Mouse (Mus musculus): ENCODE results near the gene Slc25a23. TPM values are rescaled to one million over a fixed set of nuclear protein-coding genes. Genes with fewer than 3 reads are reported as not detected.

Gene Slc25a23
- polyA plus RNA-seq, 1 experiment from 2014 or later: 43.7 TPM

DNA sequence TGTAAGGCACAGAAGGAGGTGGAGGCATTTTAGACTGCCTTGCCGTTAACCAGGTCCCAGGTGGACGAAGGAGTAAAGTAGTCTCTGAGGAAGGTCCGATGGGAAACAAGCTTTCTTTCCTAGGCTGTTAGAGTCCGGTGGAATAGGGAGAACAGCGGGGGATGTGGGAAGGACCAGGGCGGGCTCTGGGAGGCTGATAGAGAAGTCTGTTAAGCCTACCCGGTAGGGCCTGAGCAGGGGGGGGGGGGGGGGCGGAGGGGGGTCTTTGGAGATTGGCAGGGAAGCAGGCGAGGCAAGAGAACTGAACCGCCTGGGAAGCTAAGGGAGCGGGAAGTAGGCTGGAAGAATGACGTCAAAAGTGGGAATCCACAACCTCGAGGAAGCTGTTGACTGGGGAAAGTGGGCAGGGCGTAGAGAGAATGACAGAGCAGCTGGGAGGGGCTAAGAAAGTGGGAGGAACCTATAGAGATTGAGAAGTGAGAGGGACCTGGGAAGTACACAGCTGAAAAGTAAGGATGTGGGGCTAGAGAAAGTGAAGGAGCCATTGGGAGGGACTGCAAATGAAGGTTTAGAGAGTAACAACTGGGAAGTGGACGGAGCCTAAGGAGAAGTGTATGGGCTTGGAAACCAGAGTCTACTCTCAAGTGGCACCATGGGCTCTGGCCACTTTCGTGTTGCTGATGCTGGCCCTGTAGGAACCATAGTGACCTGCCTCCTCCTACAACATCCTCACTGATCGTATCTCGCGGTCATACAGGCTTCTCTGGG, 36.4 kb upstream of the Slc25a23 start:
- no peak overlapping the region for H3K9ac ChIP-seq (replicated peaks)
- ATAC-seq (ENCODE audit: low FRiP score): peak; percentile 84
- WGBS: 2% methylated on average over 18 of the region's 19 CpGs

DNA sequence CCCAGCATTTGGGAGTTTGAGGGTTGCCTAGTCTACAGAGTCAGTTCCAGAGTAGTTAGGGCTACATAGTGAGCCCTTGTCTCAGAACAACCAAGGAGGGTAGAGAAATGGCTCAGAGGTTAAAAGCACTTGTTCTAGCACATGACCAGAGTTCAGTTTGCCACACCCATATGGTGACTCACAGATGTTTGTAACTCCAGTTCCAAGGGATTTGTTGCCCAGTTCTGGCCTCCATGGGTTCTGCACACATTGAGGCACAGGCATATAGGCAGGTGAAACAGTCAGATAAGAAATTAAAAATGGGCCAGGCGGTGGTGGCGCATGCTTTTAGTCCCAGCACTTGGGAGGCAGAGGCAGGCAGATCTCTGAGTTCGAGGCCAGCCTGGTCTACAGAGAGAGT, 34.6 kb upstream of the Slc25a23 start:
- no peaks in the 10 kb centered on the region for H3K36me3 ChIP-seq
- H3K9ac ChIP-seq (replicated peaks): no peak overlapping the region
- 96% methylated on average over 3 of the region's 3 CpGs for WGBS
- peaks cover 11% of the 10 kb centered on the region for H3K4me1 ChIP-seq
- H3K27ac ChIP-seq (replicated peaks): no peak overlapping the region
- no peaks in the 10 kb centered on the region for H3K9me3 ChIP-seq (replicated peaks)
- no peak overlapping the region for H3K4me3 ChIP-seq (replicated peaks)
- no peak for ATAC-seq (ENCODE audit: low FRiP score)
- no peak overlapping the region for H3K4me2 ChIP-seq
- 0 out of 2 replicates have a peak, but pooled peaks cover 4% of the 10 kb centered on the region for H3K27me3 ChIP-seq (replicated peaks)

More for the DNA sequence above, 36.4 kb upstream of the Slc25a23 start:
- H3K27me3 ChIP-seq (replicated peaks): 0 out of 2 replicates have a peak, but pooled peaks cover 4% of the 10 kb centered on the region
- H3K4me2 ChIP-seq: peak overlapping the region; percentile 52
- H3K27ac ChIP-seq (replicated peaks): no peak overlapping the region
- H3K36me3 ChIP-seq: no peaks in the 10 kb centered on the region
- H3K4me1 ChIP-seq: peaks cover 11% of the 10 kb centered on the region
- peak overlapping the region; percentile 8 for H3K4me3 ChIP-seq (replicated peaks)
- H3K9me3 ChIP-seq (replicated peaks): no peaks in the 10 kb centered on the region

DNA sequence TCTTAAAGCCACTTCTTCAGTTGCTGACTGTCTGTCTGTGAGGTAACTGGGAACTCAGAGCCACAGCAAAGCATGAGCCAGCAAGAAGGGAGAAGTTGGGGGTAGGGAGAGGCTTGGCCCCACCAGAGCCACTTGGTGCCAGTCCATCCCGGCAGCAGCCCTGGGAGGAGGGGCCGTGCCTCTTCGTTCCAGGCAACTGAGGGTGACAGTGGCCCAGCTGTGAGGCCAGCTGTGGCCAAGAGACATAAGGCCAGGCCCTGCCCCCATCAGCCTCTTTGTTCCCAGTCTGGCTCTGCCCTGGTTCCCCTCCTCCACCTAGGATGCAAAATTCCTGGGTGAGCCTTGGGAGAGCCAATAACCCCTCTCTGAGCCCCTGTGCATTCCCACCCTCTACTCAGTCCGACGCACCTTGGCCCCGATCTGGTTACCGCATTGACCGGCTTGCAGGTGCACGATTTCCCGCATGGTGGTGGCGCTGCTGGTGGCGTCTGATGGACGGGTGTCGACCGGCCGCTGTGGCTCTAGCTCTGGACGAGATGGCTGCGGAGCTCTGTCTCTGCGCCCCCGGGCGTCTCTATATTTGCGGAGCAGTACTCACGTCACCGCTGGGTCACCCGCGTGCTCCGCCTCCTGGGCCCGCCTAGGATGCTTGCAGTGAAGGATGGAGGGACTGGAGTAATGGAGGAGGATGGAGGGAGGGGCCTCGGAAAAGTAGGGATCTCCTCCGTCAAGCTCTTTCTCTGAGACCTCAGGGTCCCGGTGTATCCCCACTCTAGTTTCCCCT, 27.6 kb upstream of the Slc25a23 start, which contains the start of gene Tubb4a:
Tubb4a (minus strand) TSS at position 734 of the 784 bp plus-strand sequence.
- H3K9me3 ChIP-seq (replicated peaks): no peaks in the 10 kb centered on the region
- peak within 1 kb of the TSS; percentile 87 for H3K27ac ChIP-seq (replicated peaks)
- peaks cover 40% of the 10 kb centered on the region for H3K4me1 ChIP-seq
- ATAC-seq (ENCODE audit: low FRiP score): peak; percentile 96
- H3K27me3 ChIP-seq (replicated peaks): no peaks in the 10 kb centered on the region
- peak within 1 kb of the TSS; percentile 69 for H3K4me2 ChIP-seq
- H3K36me3 ChIP-seq: peaks cover 15% of the 10 kb centered on the region; the same call in 1 of the 2 replicates
- peak within 1 kb of the TSS; percentile 75 for H3K9ac ChIP-seq (replicated peaks)
- peak within 1 kb of the TSS; percentile 61 for H3K4me3 ChIP-seq (replicated peaks)
- WGBS: 2% methylated on average over 31 of the region's 31 CpGs

DNA sequence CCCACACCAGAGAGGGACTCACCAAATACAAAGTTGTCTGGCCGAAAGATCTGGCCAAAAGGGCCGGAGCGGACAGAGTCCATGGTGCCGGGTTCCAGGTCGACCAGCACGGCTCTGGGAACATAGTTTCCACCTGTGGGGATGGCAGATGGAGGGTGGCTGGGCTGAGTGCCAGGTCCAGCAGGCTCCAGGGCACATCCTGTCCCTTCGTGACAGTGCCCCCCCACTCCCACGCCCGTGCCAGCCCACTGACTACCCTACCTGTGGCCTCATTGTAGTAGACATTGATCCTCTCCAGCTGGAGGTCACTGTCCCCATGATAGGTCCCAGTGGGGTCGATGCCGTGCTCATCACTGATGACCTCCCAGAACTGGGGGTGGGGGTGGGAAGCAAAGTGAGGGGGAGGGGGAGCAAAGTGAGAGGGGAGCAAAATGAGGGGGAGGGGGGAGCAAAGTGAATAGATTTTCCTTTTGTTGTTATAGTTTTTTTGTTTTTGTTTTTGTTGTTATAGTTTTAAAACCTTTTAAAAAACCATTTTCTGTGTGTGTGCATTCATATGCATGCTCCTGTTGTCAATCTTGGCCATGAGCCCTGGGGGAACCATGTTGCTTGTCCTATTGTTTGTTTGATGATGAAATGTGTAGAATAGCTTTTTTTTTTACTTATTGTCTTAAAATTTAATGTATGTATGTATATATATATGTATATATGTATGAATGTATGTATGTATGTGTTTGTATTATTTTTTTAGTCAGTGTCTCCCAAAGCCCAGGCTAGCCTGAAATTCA, 26.5 kb upstream of the Slc25a23 start:
- 85% methylated on average over 11 of the region's 11 CpGs for WGBS
- peak overlapping the region; percentile 61 for H3K4me3 ChIP-seq (replicated peaks)
- peaks cover 22% of the 10 kb centered on the region for H3K36me3 ChIP-seq
- H3K27me3 ChIP-seq (replicated peaks): no peaks in the 10 kb centered on the region
- H3K9me3 ChIP-seq (replicated peaks): no peaks in the 10 kb centered on the region
- H3K4me1 ChIP-seq: peaks cover 40% of the 10 kb centered on the region
- H3K27ac ChIP-seq (replicated peaks): no peak overlapping the region
- no peak for ATAC-seq (ENCODE audit: low FRiP score)
- H3K4me2 ChIP-seq: peak overlapping the region; percentile 69
- H3K9ac ChIP-seq (replicated peaks): peak overlapping the region; percentile 75

DNA sequence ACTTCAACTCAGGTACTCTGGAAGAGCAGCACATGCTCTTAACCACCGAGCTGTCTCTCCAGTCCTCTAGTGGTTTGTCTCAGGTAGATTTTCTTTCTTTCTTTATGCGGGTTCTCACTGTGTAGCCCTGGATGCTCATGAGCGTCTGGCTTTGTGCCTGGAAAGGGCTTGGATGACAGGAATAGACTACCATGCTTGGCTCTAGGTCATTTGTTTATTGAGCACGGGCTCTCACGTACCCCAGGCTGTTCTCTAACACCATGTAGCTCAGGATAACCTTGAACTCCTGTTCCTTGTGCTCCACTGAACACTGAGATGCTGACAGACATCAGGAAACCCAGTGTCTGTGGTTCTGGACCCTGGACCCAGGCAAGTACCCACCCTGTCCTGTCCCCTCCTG, 22.8 kb upstream of the Slc25a23 start:
- Histone ChIP-seq H3K27ac (replicated peaks) (no peak overlapping the region), H3K4me1 (peaks cover 35% of the 10 kb centered on the region), H3K4me3 (replicated peaks) (no peak overlapping the region), H3K36me3 (peaks cover 37% of the 10 kb centered on the region), H3K27me3 (replicated peaks) (no peaks in the 10 kb centered on the region), H3K4me2 (no peak overlapping the region), H3K9me3 (replicated peaks) (no peaks in the 10 kb centered on the region), H3K9ac (replicated peaks) (no peak overlapping the region)
- no peak for ATAC-seq (ENCODE audit: low FRiP score)
- WGBS: 86% methylated on average over 5 of the region's 5 CpGs

DNA sequence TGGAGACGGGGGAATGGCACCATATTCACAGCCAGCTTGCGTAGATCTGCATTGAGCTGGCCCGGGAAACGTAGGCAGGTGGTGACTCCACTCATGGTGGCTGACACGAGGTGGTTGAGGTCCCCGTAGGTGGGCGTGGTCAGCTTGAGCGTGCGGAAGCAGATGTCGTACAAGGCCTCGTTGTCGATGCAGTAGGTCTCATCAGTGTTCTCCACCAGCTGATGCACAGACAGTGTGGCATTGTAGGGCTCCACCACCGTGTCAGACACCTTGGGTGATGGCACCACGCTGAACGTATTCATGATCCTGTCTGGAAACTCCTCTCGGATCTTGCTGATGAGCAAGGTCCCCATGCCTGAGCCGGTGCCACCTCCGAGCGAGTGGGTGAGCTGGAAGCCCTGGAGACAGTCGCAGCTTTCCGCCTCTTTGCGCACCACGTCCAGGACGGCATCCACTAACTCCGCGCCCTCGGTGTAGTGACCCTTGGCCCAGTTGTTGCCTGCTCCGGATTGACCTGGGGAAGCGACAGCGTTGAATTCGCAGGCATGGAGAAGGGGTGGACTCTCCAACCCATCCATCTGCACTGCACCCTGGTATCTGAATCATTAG, 21.7 kb upstream of the Slc25a23 start:
- Histone ChIP-seq H3K27me3 (replicated peaks) (no peaks in the 10 kb centered on the region), H3K36me3 (peaks cover 37% of the 10 kb centered on the region), H3K9me3 (replicated peaks) (no peaks in the 10 kb centered on the region), H3K9ac (replicated peaks) (no peak overlapping the region), H3K4me2 (no peak overlapping the region), H3K27ac (replicated peaks) (no peak overlapping the region), H3K4me1 (peaks cover 24% of the 10 kb centered on the region), H3K4me3 (replicated peaks) (no peak overlapping the region)
- no peak for ATAC-seq (ENCODE audit: low FRiP score)
- WGBS: 97% methylated on average over 31 of the region's 31 CpGs

DNA sequence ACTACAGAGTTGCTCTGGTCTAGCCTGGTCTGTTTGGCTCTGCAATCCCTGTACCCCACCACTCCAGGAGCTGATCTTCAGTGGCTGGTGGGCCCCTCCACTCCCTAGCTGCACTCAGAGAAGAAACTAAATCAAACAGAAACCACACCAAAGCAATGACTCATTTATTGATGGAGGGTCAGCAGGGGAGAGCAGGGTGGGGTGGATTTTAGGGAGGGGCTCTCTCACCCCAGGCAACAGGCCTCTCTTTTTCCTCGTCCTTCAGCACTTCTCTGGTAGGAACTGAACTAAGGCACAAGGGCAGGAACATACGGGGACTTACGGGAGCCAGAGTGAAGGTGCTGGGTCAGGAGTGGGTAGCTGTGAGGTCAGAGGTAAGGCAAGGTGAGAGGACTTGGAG, 20.3 kb upstream of the Slc25a23 start:
- no peak overlapping the region for H3K9ac ChIP-seq (replicated peaks)
- WGBS: 68% methylated on average over 3 of the region's 3 CpGs
- peaks cover 37% of the 10 kb centered on the region for H3K36me3 ChIP-seq
- peaks cover 15% of the 10 kb centered on the region for H3K4me1 ChIP-seq
- no peak overlapping the region for H3K4me3 ChIP-seq (replicated peaks)
- no peaks in the 10 kb centered on the region for H3K9me3 ChIP-seq (replicated peaks)
- no peak overlapping the region for H3K27ac ChIP-seq (replicated peaks)
- no peak overlapping the region for H3K4me2 ChIP-seq
- H3K27me3 ChIP-seq (replicated peaks): no peaks in the 10 kb centered on the region
- no peak for ATAC-seq (ENCODE audit: low FRiP score)

DNA sequence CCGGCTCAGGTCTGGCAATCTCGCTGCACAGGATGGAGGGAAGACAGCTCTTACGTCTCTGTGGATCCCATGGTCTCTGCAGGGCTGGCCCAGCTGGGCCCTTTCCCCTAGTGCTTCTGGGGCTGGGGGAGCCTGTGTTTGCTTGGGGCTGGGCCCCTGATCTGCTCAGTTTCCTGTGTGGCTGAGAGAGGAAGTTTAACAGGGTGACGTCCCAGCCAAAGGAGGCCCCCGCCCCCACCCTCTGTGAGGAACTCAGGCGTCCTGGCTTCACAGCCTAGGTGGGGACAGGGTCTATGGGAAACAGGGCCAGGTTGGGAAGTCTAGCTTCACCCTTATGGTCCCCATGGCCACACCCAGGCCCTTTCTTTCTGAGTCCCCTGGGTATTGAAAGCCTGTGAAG, 18.7 kb upstream of the Slc25a23 start, which contains the start of gene Dennd1c:
Dennd1c (minus strand) TSS at position 179 of the 400 bp plus-strand sequence.
- no peaks in the 10 kb centered on the region for H3K27me3 ChIP-seq (replicated peaks)
- H3K4me2 ChIP-seq: no peak within 1 kb of the TSS

DNA sequence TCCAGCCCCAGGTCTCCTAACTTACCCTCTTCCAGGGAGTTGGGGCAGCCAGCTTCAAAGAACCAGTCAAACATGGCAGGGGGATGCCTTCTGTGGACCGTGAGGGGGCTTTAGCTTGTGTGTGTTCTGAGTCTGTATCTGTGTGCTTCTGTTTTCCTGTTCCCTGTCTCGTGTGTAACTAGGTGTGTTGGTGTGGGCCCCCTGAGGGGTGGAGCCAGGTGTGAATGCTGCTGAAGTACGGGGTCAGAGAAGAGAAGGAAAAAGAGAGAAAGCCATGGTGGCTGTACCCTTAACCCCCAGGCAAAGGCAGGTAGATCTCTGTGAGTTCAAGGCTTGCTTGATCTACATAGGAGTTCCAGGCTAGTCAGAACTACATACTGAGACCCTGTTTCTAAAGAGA, 17.3 kb upstream of the Slc25a23 start:
- Histone ChIP-seq H3K4me2 (no peak overlapping the region), H3K27me3 (replicated peaks) (no peaks in the 10 kb centered on the region), H3K27ac (replicated peaks) (no peak overlapping the region), H3K4me1 (no peaks in the 10 kb centered on the region), H3K4me3 (replicated peaks) (no peak overlapping the region), H3K9me3 (replicated peaks) (no peaks in the 10 kb centered on the region), H3K36me3 (peaks cover 22% of the 10 kb centered on the region), H3K9ac (replicated peaks) (no peak overlapping the region)
- no peak for ATAC-seq (ENCODE audit: low FRiP score)
- WGBS: 68% methylated on average over 3 of the region's 3 CpGs

More for the DNA sequence above, 18.7 kb upstream of the Slc25a23 start, which contains the start of gene Dennd1c:
- 54% methylated on average over 6 of the region's 6 CpGs for WGBS
- ATAC-seq (ENCODE audit: low FRiP score): 0 out of 2 replicates have a peak, but pooled peaks have one; percentile 25
- Histone ChIP-seq H3K4me3 (replicated peaks) (no peak within 1 kb of the TSS), H3K9ac (replicated peaks) (no peak within 1 kb of the TSS), H3K27ac (replicated peaks) (no peak within 1 kb of the TSS), H3K9me3 (replicated peaks) (no peaks in the 10 kb centered on the region), H3K4me1 (peaks cover 2% of the 10 kb centered on the region), H3K36me3 (peaks cover 29% of the 10 kb centered on the region)

DNA sequence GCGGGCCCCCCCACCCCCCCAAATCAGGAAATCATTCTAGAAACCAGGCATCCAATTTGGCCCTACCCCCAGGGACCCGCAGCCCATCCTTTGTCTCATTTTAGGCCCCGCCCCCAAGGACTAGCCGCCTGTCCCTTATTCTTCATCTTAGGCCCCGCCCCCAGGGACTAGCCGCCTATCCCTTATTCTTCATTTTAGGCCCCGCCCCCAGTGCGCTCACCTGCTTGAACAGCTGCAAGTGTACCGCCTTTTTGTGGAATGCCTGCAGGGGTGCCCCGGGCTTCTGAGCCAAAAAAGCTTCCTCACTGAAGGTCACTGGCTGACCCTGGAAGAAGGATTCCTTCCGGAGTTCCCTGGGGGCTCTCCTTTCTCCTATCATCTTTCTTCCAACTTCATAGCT, 11.0 kb upstream of the Slc25a23 start:
- Histone ChIP-seq H3K27ac (replicated peaks) (no peak overlapping the region), H3K36me3 (no peaks in the 10 kb centered on the region), H3K4me2 (peak overlapping the region; percentile 39), H3K27me3 (replicated peaks) (no peaks in the 10 kb centered on the region), H3K9ac (replicated peaks) (no peak overlapping the region), H3K4me1 (0 out of 2 replicates have a peak, but pooled peaks cover 3% of the 10 kb centered on the region), H3K4me3 (replicated peaks) (peak overlapping the region; percentile 25; the same call in 1 of the 2 replicates), H3K9me3 (replicated peaks) (no peaks in the 10 kb centered on the region)
- WGBS: 6% methylated on average over 11 of the region's 11 CpGs
- peak; percentile 79 for ATAC-seq (ENCODE audit: low FRiP score)

DNA sequence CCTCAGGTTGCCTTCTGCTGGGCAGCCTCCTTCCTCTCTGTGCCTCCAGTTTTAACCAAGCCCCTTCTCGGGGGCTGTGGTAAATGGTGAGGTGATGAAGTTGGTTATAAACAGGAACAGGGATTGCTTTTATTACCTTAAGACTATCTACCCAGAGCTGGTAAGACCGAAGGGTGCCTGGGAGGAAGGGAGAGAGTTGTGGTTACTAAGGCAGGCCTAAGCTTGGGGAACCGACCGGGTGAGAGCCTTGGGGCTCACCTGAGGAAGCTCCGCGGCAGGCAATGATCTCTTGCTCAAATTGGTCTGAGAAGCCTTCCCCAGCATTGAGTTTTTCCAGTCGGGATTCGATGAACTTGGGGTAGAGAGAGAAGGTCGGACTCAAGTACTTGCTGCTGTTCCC, 10.6 kb upstream of the Slc25a23 start:
- H3K36me3 ChIP-seq: no peaks in the 10 kb centered on the region
- peak overlapping the region; percentile 39 for H3K4me2 ChIP-seq
- no peak overlapping the region for H3K9ac ChIP-seq (replicated peaks)
- H3K27me3 ChIP-seq (replicated peaks): no peaks in the 10 kb centered on the region
- no peaks in the 10 kb centered on the region for H3K9me3 ChIP-seq (replicated peaks)
- H3K4me3 ChIP-seq (replicated peaks): peak overlapping the region; percentile 25
- H3K4me1 ChIP-seq: 0 out of 2 replicates have a peak, but pooled peaks cover 3% of the 10 kb centered on the region
- 9% methylated on average over 9 of the region's 9 CpGs for WGBS
- no peak overlapping the region for H3K27ac ChIP-seq (replicated peaks)
- no peak for ATAC-seq (ENCODE audit: low FRiP score)
